Mouse (Mus musculus): ENCODE data around the gene Cobll1.
"Not testable (repeated sequence)": the region's sequence is repeated elsewhere in the genome, so short reads cannot be mapped to it uniquely, and the experiment has no call there.

Cobll1 gene

GRCm38 (mm10) chr2:65238964-65239570 lies at the start of gene Cobll1:
Gene Cobll1, minus strand, starts transcription at chr2:65239403.
- DNase-seq: peak; percentile 80

GRCm38 (mm10) chr2:65288696-65289095 lies 49.5 kb upstream of the Cobll1 start:
- no peak for DNase-seq

GRCm38 (mm10) chr2:65285380-65285779 lies 46.2 kb upstream of the Cobll1 start:
- peak; percentile 51 for DNase-seq

- DNase-seq: no peak
Measured at GRCm38 (mm10) chr2:65282979-65283378, 43.8 kb upstream of the Cobll1 start.

GRCm38 (mm10) chr2:65279029-65279690 lies 40.0 kb upstream of the Cobll1 start:
- peak; percentile 22 for DNase-seq

GRCm38 (mm10) chr2:65275443-65276061 lies 36.3 kb upstream of the Cobll1 start:
- peak; percentile 34 for DNase-seq

- DNase-seq: no peak
Measured at GRCm38 (mm10) chr2:65273910-65274309, 34.7 kb upstream of the Cobll1 start.

- DNase-seq: peak; percentile 31
Measured at GRCm38 (mm10) chr2:65268731-65269130, 29.5 kb upstream of the Cobll1 start.

GRCm38 (mm10) chr2:65267834-65268233 lies 28.6 kb upstream of the Cobll1 start:
- no peak for DNase-seq

- no peak for DNase-seq
Measured at GRCm38 (mm10) chr2:65266576-65267299, 27.5 kb upstream of the Cobll1 start.

- DNase-seq: peak; percentile 40
Measured at GRCm38 (mm10) chr2:65262251-65262650, 23.0 kb upstream of the Cobll1 start.

GRCm38 (mm10) chr2:65260828-65261227 lies 21.6 kb upstream of the Cobll1 start:
- not testable (repeated sequence) for DNase-seq

GRCm38 (mm10) chr2:65260400-65260799 lies 21.2 kb upstream of the Cobll1 start:
- peak; percentile 51 for DNase-seq

GRCm38 (mm10) chr2:65257446-65257845 lies 18.2 kb upstream of the Cobll1 start:
- no peak for DNase-seq

- no peak for DNase-seq
Measured at GRCm38 (mm10) chr2:65256494-65257254, 17.5 kb upstream of the Cobll1 start.

- DNase-seq: peak; percentile 65
Measured at GRCm38 (mm10) chr2:65250589-65251104, 11.4 kb upstream of the Cobll1 start.

GRCm38 (mm10) chr2:65249575-65249974 lies 10.4 kb upstream of the Cobll1 start:
- no peak for DNase-seq

GRCm38 (mm10) chr2:65240173-65240745 lies 1.1 kb upstream of the Cobll1 start:
- no peak for DNase-seq

GRCm38 (mm10) chr2:65238171-65238963 lies 836 bp downstream of the Cobll1 start:
- DNase-seq: peak; percentile 93

GRCm38 (mm10) chr2:65237610-65238170 lies 1.5 kb downstream of the Cobll1 start:
- DNase-seq: peak; percentile 94

GRCm38 (mm10) chr2:65237116-65237515 lies 2.1 kb downstream of the Cobll1 start:
- no peak for DNase-seq
